Mouse (Mus musculus): ENCODE data around the gene Mpv17l2.

- no peak for TF ChIP-seq POLR2A (IDR thresholded peaks at IDR 0.05; ENCODE audit: insufficient read depth, low read length)
- no peak for TF ChIP-seq EP300 (IDR thresholded peaks at IDR 0.05; ENCODE audit: insufficient read depth, low read depth, low read length)
- TF ChIP-seq CTCF (IDR thresholded peaks at IDR 0.05; ENCODE audit: low read depth, low read length): no peak
These were observed 15.2 kb upstream of the Mpv17l2 start for GRCm38 (mm10) chr8:70775851-70776495.

Measured in ES-Bruce4 (cell line).